Mouse (Mus musculus) monocyte, adult 5-6 weeks (primary cell): ENCODE results near the gene Olfr981. TPM values are rescaled to one million over a fixed set of nuclear protein-coding genes. Genes with fewer than 3 reads are reported as not detected.
"Not testable (repeated sequence)": the region's sequence is repeated elsewhere in the genome, so short reads cannot be mapped to it uniquely, and the experiment has no call there.

ENCODE experiments used
- ATAC-seq: fragments of 153-309, 156-312 bp; replicated peaks from 2 replicates; pipeline ENCODE4 v1.8.0; 2017; ENCODE audit warnings: mild to moderate bottlenecking; ENCODE audit not compliant: low TSS enrichment, insufficient number of reproducible peaks, severe bottlenecking, poor library complexity, low FRiP score
- total RNA-seq: library from RNA; stranded (forward); fragments of 200-1000, 200-491, 200-594 nt; gene quantifications from 3 replicates; pipeline ENCODE4 v1.2.3, GENCODE M21; 2017

The Olfr981 gene
- total RNA-seq, result not detected in 3 replicates

- no peak for ATAC-seq
These were observed at the start of gene Olfr981 for GRCm38 (mm10) chr9:40021164-40021563. TSS of gene Olfr981 (plus strand) at chr9:40021464.

- ATAC-seq, result not testable (repeated sequence)
These were observed 44.6 kb upstream of the Olfr981 start for GRCm38 (mm10) chr9:39976581-39977145.

GRCm38 (mm10) chr9:39991813-39992212 lies 29.5 kb upstream of the Olfr981 start, which contains the start of gene Olfr978:
TSS of gene Olfr978 (plus strand) at chr9:39992113.
- ATAC-seq, result no peak

- no peak for ATAC-seq
These were observed 17.9 kb upstream of the Olfr981 start, which contains the start of gene Olfr979 for GRCm38 (mm10) chr9:40003365-40003764. TSS of gene Olfr979 (minus strand) at chr9:40003465.

GRCm38 (mm10) chr9:40009482-40009881 lies 11.8 kb upstream of the Olfr981 start, which contains the start of gene Olfr980:
TSS of gene Olfr980 (minus strand) at chr9:40009582.
- ATAC-seq, result no peak

GRCm38 (mm10) chr9:40050138-40050537 lies 28.9 kb downstream of the Olfr981 start:
- ATAC-seq, result no peak

GRCm38 (mm10) chr9:40073529-40073928 lies 52.3 kb downstream of the Olfr981 start, which contains the start of gene Olfr982:
TSS of gene Olfr982 (plus strand) at chr9:40073829.
- ATAC-seq, result no peak

Other genes starting within 250 kb of the Olfr981 start
- gene Olfr968, start 238.2 kb upstream of the Olfr981 start, total RNA-seq, result not detected in 3 replicates
- gene Olfr969, start 230.5 kb upstream of the Olfr981 start, total RNA-seq, result not detected in 3 replicates
- not detected in 3 replicates for gene Olfr970, start 212.6 kb upstream of the Olfr981 start, total RNA-seq
- gene Olfr971, start 184.6 kb upstream of the Olfr981 start, total RNA-seq, result not detected in 3 replicates
- gene Olfr972, start 155.0 kb upstream of the Olfr981 start, total RNA-seq, result not detected in 3 replicates
- not detected in 3 replicates for gene Olfr229, start 114.1 kb upstream of the Olfr981 start, total RNA-seq
- gene Olfr974, start 84.0 kb upstream of the Olfr981 start, total RNA-seq, result not detected in 3 replicates
- gene Olfr975, start 69.4 kb upstream of the Olfr981 start, total RNA-seq, result not detected in 3 replicates
- gene Olfr976, start 60.3 kb upstream of the Olfr981 start, total RNA-seq, result not detected in 3 replicates
- not detected in 3 replicates for gene Olfr978, start 29.4 kb upstream of the Olfr981 start, total RNA-seq
- gene Olfr979, start 18.0 kb upstream of the Olfr981 start, total RNA-seq, result not detected in 3 replicates
- not detected in 3 replicates for gene Olfr980, start 11.9 kb upstream of the Olfr981 start, total RNA-seq
- gene Olfr982, start 52.4 kb downstream of the Olfr981 start, total RNA-seq, result not detected in 3 replicates
- gene Olfr983, start 72.1 kb downstream of the Olfr981 start, total RNA-seq, result not detected in 3 replicates
- not detected in 3 replicates for gene Olfr984, start 92.7 kb downstream of the Olfr981 start, total RNA-seq
- gene Olfr985, start 108.7 kb downstream of the Olfr981 start, total RNA-seq, result not detected in 3 replicates
- not detected in 3 replicates for gene Tmem225, start 126.7 kb downstream of the Olfr981 start, total RNA-seq
- gene Olfr986, start 159.5 kb downstream of the Olfr981 start, total RNA-seq, result not detected in 3 replicates
- gene Zfp202, start 170.9 kb downstream of the Olfr981 start, total RNA-seq, result 1.5 to 3.0 TPM (median 2.8 TPM) in 3 replicates
- not detected in 3 replicates for gene Scn3b, start 247.8 kb downstream of the Olfr981 start, total RNA-seq